Mouse (Mus musculus): ENCODE measurements around the gene Rap1b.

The Rap1b gene

DNA sequence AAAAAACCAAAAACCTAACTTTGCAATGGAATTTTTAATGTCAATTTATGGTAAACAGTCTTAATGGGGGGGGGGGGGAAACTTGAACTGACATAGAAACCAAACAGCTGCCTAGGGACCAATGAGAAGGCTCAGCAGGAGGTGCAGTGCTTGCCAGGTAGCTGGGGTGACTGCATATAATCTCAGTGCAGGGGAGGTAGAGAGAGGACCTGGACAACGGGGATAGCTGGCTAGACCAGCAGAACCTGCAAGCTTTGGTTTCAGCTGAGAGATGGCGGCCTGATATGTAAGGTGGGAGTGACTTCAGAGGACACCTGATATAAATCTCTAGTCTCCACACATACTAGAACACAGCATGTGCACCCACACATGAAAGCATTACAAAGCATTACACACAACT is 33.3 kb downstream of the Rap1b start:
- DNase-seq, result no peak

DNA sequence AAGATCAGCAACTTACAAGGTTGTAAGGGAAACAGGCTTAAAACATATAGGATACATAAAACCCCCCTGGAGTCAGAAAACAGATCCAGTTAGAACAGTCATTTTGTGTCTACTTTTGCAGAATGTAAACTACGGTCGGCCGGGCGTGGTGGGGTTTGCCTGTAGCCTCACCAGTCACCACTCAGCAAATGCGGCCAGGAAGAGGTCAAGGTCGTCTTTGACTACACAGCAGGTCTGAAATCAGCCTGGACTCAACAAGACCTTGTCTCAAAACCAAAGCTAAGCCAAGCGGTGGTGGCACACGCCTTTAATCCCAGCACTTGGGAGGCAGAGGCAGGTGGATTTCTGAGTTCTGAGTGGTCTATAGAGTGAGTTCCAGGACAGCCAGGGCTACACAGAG is 34.3 kb downstream of the Rap1b start:
- no peak for DNase-seq

DNA sequence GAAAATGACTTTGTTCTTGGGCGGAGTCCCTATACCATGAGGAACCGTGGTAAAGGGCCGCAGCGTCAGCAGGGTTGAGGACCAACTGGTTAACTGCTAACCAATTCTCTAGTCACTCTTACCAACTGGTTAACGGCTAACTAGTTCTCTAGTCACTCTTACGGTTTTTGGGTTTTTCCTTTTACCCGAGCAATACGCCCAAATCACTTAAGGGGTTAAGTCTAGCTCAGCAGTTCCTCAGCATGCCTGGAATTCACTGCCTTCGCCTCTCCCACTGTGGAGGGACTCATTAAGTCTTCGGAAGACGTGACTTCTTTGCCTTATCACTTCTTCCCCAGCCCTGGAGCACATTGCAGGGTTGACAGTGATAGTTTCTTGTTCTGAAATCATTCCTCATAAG is 35.3 kb downstream of the Rap1b start:
- no peak for DNase-seq

DNA sequence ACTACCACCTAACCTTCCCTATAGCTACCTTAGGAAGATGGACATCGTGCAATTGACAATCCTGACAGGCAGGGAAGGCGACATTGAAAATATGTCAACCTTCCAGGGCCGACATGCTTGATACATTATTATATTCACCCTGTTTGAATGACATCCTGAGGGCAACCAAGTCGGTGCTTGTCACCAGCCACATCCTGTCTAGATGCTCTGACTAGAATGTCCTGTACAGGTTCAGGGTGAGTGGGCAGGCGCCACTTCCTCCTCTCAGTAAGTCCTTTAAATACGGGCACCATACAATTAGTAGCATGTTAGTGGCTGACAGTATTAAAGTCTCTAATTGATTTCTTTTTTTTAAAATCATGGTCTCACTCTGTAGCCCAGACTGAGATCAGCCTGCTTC is 37.8 kb downstream of the Rap1b start:
- no peak for DNase-seq

DNA sequence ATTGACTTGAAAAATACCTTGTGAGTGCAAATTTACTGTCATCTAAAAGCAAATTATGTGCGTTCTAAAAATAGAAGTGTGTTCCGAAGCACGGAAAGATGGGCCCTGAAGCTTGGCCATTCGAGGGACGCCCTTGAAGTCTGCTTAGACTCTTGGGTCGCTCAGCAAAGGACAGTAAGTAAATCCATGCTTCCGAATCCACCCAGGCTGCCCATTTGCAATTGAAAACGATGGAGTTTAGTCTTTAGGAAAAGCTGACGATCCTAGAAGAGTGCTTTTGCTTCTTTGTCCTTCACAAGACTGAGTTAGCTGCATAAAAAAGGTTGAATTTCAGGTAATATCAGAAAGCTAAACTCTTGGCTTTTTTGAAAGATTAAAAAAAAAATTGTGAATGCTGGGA is 39.9 kb downstream of the Rap1b start:
- no peak for DNase-seq

DNA sequence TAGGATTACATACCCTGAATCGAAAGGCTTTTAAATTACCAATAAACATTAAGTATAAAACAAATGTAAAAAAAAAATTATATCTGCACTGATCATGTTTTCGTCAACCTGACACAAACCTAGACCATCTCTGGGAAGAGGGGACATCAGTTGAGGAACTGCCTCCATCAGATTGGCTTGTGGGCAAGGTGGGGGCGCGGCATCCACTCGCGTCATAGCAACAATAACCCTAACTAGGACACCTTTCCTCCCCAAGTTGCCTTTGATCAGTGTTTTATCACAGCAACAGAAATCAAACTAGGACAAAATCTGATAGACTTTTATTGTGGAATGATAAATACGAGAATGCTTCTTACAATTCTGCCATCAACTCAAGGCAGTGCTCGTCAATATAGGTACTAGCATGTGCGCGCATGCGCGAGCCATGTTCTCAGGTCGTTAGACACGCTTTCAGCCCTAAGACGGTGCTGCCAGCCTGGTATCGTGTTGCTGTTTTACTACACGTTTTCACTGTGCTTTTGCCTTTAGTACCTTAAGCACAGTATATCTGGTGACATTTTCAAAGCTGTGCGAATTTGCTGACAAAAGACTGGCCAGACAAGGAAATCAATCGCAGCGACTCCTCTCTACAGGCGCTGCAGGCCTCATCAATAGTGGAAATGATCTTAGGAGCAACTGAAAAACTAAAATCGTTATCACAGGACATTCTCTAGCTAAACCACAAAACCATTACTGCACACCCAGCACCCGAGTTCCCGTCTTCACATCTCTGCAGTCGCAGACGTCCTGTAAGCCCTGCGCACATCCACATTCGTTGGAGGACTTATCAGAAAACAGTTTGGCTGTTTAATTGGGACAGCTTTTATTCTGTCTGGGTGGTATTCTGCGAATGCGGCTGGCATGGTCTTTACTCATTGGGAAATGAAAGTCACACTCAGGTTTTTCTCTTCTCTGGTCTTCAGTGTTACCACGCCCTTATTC is 41.7 kb downstream of the Rap1b start:
- no peak for DNase-seq

DNA sequence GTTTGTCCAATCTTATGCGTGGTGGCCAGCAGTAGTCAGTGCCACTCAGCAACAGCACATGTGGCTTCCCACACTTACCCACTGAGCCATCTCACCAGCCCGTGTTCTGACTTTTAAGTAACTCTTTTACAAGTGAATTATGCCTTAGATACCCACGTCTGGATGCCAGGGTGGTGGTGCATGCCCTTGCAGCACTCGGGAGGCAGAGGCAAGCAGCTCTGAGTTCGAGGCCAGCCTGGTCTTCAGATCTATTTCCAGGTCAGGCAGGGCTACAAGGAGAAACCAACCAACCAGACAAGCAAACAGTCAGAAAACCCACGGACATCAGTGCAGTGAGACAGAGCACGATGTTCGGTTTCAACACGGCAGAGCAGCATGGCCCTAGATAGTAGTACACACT is 43.9 kb downstream of the Rap1b start:
- DNase-seq, result no peak

DNA sequence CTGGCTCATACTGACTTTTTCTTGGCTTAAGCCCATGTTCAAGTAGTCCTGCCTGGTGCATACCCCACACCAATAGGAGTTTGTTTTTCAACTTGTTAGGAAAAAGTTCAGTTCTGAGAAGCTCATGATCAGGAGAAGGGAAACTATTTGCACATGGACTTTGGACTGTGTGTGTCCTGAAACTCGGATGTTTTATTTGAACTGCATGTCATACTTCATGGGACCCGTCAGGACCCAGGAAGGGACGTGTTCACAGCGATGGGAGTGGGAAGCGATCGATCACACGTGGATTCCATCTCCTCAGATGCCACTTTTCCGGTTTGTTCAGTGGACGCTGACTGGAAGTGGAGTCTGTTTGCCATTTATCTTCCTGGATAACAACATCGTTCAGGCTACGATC is 46.0 kb downstream of the Rap1b start:
- no peak for DNase-seq

DNA sequence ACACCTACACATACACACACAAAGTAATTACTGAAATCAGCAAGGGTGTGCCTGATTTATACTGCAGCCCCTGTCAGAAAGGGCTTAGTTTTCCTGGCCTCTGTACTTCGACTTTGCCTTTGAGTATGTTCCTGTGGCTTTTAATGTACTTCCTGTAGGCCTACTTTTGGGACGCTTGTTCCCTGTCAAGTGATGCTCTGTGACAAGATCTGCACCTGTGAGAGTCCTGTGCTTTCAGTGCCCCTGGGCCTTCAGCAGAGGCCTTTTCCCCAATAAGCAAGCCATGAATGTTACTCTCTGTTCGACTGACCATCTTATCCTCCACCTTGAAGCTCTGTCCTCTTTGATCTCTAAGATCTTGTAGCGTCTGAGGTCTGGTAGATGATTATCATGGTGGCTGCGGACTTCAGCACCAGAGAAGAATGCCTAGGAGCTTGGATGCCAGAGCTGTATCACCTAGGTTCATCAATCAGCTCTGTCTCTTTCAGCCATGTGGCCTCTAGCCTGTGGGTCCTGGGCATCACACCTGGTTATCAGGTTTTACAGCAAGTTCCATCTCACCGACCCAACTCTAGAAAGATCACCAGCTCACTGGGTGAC is 47.3 kb downstream of the Rap1b start:
- no peak for DNase-seq

DNA sequence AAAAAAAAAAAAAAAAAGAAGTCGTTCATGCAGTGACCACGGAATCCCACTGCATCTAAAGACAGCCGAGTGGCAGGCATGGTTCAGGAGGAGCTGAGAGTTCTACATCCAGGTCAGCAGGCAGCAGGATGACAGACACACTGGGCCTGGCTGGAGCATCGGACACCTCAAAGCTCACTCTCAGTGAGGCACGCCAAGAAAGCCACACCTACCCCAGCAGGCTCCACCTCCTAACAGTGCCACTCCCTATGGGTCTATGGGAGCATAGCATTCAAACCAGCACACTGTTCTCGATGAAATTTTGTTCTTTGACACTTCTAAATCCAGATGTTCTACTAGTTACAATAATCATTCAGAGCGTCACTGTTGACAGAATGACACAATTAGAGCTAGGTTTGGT is 48.2 kb downstream of the Rap1b start:
- no peak for DNase-seq

DNA sequence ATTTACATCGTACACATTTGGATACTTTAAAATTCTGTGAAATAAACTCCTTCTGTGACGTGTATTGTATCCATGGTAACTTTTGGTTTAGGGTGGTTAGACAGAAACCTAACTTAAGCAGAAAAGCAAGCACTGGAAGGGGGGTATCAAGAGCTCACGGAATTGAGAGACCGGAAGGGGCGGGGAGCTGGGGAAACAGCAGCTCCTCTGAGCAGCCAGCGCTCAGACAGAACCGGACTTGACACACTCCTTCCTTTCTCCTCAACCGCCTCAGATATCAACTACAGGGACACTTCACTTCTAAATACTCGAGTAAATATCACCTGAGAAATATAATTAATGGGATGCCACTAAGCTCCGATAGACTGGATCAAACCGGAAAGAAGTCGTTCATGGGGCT is 48.7 kb downstream of the Rap1b start:
- no peak for DNase-seq

DNA sequence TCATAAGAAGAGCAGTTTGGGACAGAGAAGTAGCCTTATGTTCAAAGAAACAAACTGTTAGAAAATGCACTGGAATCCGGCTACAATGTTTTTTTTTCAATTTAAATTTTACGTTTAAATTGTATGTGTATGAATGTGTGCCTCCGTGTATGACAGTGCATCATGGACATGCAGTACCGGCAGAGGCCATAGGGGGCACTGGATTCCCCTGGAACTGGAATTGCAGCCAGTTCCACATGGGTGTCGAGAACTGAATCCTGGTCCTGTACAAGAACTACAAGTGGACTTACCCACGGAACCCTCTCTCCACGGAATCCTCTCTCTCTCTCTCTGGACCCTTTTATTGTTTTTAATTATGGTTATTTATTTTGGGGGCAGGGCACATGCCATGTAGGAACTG is 49.7 kb downstream of the Rap1b start:
- peak in 1 of 2 experiments; percentile 15 for DNase-seq

DNA sequence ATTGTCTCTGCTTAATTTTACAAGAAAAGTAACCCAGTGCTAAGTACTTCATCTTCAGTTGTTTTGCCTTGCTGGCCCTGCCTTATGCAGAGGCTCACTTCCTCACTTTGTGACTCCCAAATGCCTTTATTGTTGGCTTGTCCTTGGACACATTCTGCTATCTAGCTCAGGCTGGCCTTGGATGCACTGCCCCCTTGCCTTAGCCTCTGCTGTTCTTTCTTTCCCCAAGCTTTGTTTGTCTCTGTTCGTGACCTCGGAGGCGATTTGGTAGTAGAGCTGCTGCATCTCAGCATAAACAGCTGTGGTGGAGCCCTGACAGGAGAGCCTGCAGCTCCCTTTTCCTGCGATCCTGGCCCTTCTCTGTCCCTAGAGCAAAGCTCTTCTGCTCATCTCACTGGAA is 50.6 kb downstream of the Rap1b start:
- no peak for DNase-seq

DNA sequence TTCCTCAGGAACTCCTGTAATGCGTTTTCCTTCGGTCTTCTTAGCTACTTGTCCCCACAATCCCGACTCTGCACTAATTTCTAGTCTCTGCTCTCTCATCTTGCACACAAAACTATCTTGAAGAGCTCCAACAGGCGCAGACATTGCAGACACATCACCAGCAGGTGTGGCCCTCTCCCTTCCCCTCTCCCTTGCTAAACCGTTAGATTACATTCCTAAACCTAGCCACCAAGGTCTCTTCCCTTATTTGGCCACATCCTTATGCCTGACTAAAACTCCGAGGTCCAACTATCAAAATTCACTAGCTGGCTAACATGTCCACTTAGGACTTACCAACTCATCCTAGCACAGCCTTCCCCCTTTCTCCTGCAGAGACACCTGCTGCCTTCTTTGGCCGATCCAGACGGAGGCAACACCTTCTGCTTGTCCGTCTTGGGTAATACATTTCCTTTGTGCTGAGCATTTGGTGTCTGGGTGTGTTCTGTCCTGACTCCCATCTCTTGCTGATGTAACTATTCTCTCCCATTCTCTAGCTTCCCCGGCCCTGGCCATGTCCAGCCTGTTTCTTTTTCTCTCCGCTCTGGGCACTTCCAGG is 52.3 kb downstream of the Rap1b start:
- no peak for DNase-seq

DNA sequence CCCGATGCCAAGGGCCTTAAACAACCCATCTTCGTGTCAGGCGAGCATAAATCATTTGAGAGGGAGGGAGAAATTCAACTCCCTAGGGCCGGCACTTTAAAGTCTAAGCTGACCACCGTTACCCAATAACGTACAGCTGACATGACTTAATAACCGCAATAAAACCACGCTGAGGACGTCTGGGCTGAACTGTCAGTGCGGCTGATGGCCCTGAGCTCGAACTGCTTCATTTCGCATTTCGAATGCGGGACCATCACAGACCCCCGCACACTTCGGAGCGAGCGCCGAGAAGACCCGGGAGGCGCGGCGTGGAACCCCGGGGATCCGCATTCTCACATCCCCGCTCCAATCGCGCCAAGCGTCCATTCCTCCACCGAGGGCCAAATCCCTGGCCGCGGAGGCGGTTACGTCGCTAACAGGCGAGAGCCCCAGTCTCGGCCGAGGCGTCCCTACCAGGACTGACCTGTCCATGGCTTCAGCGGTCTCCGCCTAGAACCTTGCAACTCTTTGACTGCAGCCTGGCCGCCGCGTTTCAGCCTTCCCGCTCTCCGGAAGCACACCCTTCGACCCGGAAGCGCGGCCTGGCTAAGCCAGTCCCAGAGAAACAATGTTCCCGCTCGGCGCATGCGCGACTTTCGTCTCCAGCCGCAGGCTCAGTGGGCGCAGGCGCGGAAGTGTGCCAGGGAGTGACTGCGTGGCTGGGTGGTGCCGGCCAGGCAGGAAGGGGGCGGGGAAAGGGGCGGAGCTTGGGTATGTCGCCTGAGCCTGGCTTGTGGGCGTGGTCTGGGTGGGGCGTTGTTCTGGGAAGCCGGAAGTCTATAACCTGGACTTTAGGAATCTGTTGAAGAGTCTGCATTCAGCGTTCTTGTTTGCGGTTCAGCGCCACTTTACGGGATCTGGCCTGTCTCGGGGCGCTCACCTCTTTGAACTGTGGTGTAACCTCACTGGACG is 53.4 kb downstream of the Rap1b start, which contains the start of gene Nup107:
Nup107 (minus strand) TSS at position 565 of the 951 bp plus-strand sequence.
- DNase-seq, result peak; percentile 100

DNA sequence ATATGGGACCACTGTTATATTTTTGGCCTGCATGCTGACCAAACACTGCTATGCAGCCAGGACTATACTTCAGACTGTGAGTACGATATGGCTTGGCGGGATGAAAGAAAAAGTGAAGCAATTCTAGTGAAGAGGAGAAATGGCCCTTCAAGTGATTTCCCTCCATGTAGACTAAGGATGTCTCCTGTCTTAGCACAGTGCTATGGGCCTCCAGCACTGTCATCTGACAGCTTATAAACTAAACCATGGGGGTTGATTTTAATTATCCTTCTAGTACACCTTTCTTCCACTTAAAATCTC is 54.7 kb downstream of the Rap1b start:
- DNase-seq, result no peak

DNA sequence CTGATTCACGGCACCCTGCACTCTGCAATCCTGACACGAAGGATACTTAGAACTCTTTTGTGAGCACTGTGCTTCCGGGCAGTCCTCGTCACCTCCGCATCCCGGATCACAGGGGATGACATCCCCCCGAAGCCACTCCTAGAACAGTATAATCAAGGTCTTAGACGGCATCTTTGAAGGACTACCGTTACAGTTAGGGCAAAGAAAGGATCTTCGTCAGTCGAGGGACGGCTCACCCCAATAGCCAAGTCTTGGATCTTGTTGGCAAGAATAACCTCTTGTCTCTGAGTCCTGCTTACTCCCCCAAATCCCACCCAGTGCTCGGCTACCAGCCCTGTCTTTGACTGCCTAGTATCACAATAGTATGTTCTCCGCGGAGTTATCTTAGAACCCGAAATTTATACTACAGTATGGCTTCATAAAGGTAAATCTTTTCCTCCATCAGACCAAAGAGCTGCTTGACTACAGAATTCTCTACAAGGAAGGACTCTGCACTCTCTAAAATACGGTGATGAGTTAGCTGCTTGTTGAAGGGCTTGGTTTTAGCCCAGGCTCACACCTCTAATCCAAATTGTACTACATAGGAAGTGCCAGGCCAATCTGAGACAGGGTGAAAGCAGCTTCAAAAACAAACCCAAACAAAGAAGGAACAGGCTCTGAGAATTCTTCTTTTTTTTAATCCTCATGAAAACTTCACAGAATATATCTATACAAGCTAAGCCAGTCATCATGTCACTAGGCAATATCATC is 55.2 kb downstream of the Rap1b start:
- no peak for DNase-seq

DNA sequence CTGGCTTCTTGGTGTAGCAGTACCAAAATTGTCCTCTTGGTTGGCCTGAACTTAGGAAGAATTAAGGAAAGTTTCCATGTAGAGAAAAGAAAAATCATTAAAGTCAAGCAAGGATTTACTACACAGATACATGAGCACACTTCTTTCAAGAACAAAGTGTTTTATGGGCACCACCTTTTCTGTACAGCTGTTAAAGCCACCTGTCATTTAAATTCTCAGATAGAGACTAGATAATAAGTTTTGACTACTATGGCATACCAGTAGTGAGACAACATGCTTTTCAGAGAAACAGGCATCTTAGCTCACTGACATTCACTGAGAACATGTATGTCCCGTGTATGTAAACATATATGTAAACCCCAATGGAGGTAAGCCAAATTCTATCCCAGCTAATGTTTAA is 55.8 kb downstream of the Rap1b start:
- DNase-seq, result no peak

DNA sequence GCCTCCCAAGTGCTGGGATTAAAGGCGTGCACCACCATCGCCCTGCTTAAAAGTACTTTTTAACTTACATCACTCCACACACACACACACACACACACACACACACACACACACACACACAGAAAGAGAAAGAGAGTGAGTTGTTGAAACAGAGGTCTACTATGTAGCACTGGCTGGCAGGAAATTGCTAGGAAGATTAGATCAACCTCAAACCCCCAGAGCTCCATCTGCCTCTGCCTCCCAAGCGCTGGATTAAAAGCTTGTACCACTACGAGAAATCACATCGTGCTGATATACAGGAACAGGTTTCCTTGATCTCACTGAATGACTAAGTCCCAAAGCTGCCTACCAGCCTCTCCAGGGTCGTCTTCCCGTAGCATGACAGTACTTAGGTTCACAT is 61.2 kb downstream of the Rap1b start:
- DNase-seq, result no peak

DNA sequence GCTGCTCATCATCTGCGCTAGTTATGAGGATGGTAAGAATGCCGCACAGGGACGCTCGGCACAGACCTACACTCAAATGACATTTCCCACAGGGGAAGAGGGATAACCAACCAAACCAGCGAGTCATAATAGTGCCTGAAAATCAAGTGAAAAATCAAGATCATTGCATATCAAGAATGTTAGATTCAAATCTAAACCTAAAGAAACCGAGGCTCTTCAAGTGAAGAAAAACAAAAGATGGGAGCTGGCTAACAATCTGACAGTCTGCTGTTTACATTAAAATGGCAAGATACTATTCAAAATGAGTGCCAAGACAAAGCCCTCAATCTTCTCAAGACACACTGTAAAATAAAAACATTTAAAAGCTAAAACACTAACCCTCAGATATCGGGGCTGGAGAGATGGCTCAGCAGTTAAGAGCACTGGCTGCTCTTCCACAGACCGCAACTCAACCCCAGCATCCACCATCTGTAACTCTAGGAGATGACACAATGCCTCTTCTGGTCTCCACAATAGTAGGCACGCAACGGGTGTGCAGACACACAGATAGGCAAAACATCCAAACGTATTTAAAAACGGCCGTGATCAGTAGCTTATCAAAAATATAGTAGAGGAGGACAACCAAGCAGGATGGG is 61.9 kb downstream of the Rap1b start:
- DNase-seq, result no peak

DNA sequence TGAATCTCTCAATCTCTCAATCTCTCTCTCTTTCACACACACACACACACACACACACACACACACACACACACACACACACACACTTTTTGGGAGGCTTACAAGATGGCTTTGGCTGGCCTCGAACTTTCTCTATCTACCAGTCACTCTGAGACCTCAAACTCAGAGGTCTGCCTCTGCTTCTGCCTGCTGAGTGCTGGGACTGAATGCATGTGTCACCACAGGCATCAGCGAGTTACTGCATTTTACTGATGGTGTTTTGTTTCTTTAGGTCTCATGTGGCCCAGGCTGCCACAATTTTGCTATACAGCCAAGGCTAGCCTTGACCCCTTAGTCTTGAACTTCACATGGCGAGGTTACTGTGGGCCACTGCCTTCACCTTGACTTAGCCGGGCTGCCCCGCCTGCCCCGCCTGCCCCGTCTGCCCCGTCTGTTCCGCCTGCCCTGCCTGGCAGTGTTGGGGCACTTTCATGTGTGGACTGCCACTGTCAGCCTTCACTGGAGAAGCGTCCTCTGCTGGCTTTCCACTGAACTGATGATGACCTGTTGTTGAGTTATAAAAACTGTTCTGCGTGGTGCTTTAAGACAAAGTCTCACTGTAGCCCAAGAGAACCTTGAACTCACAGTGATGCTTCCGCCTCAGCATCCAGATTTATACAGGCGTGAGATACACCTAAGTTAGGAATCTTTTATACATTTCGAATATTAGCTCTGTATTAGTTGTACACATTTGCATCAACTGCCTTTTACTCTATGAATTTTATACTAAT is 63.2 kb downstream of the Rap1b start:
- no peak for DNase-seq
